Mouse (Mus musculus): Measurements from ENCODE around the gene Pnpla3. TPM values are rescaled to one million over a fixed set of nuclear protein-coding genes. Genes with fewer than 3 reads are reported as not detected.

Gene Pnpla3
- polyA plus RNA-seq, 1 experiment, result 35.3 TPM

DNA sequence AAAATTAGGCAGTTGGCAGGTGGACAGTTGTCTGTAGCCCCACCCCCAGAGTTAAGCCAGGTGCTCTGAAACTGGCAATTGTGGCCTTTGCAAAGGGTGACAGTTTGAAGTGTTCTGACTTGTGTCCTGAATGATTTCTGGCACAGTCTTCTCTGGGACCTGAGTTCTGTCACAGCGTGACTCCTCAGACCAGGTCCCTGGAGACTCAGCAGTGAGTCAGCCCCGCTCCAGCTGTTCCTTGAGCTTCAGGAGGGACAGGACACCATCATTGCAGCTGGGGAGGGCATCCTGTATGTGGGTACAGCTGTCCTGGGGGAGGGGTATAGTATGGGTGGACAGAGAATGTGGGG is 45.1 kb downstream of the Pnpla3 start:
- Histone ChIP-seq H3K27ac (ENCODE audit: control insufficient read depth, insufficient read depth, low read length) (no peak overlapping the region), H3K4me3 (ENCODE audit: control insufficient read depth, insufficient read depth, low read length) (no peak overlapping the region), H3K4me1 (replicated peaks; ENCODE audit: control insufficient read depth, insufficient read depth, low read length) (peaks cover 4% of the 10 kb centered on the region), H3K27me3 (ENCODE audit: control insufficient read depth, insufficient read depth, low read length) (no peaks in the 10 kb centered on the region), H3K36me3 (ENCODE audit: control insufficient read depth, insufficient read depth, low read length) (peaks cover 10% of the 10 kb centered on the region; the same call in 1 of the 2 replicates)
- no peak for DNase-seq
- TF ChIP-seq POLR2A (IDR thresholded peaks at IDR 0.05; ENCODE audit: control insufficient read depth, extremely low read depth, insufficient read depth, low read length, poor library complexity) (no peak), CTCF (IDR thresholded peaks at IDR 0.05; ENCODE audit: borderline replicate concordance, control insufficient read depth, extremely low read depth, insufficient read depth, low read length, poor library complexity) (no peak)
- 89% methylated on average over 2 of the region's 2 CpGs for whole genome bisulfite sequencing

DNA sequence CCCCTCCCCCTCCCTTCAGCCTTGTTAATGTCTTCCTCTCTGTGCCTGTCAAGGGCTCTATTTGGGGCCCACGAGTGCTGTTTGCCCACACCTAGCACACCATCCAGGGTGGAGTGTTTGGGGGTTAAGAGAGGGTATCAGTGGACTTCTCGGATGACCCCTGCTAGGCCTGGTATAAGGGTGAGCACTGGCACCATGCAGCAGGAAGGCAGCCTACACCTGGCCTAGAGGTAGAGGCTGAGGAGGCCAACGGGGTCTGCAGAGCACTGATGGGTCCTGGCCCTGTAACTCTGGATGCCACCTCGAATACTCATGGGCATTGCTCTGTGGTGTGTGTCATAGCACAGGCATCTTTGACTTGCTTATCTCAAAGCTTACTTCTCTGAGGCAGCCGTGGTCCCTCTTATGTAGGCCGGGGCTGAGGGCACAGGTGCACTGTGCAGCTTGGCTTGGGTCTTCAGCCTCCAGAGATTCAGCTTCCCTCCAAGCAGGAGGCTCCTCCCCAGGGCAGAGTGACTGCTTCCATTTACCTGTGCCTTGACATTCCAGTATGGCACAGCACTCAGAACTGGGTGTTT is 45.6 kb downstream of the Pnpla3 start:
- TF ChIP-seq CTCF (IDR thresholded peaks at IDR 0.05; ENCODE audit: borderline replicate concordance, control insufficient read depth, extremely low read depth, insufficient read depth, low read length, poor library complexity), result no peak
- TF ChIP-seq POLR2A (IDR thresholded peaks at IDR 0.05; ENCODE audit: control insufficient read depth, extremely low read depth, insufficient read depth, low read length, poor library complexity), result no peak
- Histone ChIP-seq H3K36me3 (ENCODE audit: control insufficient read depth, insufficient read depth, low read length) (peaks cover 10% of the 10 kb centered on the region; the same call in 1 of the 2 replicates), H3K27ac (ENCODE audit: control insufficient read depth, insufficient read depth, low read length) (no peak overlapping the region), H3K27me3 (ENCODE audit: control insufficient read depth, insufficient read depth, low read length) (no peaks in the 10 kb centered on the region), H3K4me1 (replicated peaks; ENCODE audit: control insufficient read depth, insufficient read depth, low read length) (peaks cover 4% of the 10 kb centered on the region), H3K4me3 (ENCODE audit: control insufficient read depth, insufficient read depth, low read length) (no peak overlapping the region)
- no peak for DNase-seq
- WGBS, result 64% methylated on average over 6 of the region's 6 CpGs

DNA sequence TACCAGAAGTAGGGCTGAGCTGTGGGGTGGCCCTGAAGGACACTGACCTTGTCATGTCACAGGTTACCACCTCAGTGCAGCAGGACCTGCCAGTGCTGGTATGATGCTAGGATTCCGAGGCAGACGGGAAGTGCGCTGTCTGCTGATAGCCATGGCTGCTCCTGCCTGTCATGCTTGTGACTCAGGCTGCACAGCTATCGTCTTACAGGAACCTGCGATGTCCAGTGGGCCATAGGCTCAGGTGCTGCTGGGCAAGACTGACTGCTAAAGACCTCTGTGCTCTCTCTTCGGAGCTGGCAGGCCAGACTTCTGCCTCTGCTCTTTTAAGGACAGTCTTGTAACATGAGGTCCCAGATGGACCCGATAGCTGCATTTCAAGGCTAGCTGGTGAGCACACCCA is 46.8 kb downstream of the Pnpla3 start:
- TF ChIP-seq POLR2A (IDR thresholded peaks at IDR 0.05; ENCODE audit: control insufficient read depth, extremely low read depth, insufficient read depth, low read length, poor library complexity), result no peak
- no peak for TF ChIP-seq CTCF (IDR thresholded peaks at IDR 0.05; ENCODE audit: borderline replicate concordance, control insufficient read depth, extremely low read depth, insufficient read depth, low read length, poor library complexity)
- Histone ChIP-seq H3K27me3 (ENCODE audit: control insufficient read depth, insufficient read depth, low read length) (no peaks in the 10 kb centered on the region), H3K4me3 (ENCODE audit: control insufficient read depth, insufficient read depth, low read length) (no peak overlapping the region), H3K4me1 (replicated peaks; ENCODE audit: control insufficient read depth, insufficient read depth, low read length) (peaks cover 2% of the 10 kb centered on the region; the same call in 1 of the 2 replicates), H3K36me3 (ENCODE audit: control insufficient read depth, insufficient read depth, low read length) (peaks cover 6% of the 10 kb centered on the region; the same call in 1 of the 2 replicates), H3K27ac (ENCODE audit: control insufficient read depth, insufficient read depth, low read length) (no peak overlapping the region)
- no peak for DNase-seq
- 97% methylated on average over 7 of the region's 7 CpGs for WGBS

GRCm38 (mm10) chr15:84215273-84215672 is 47.6 kb downstream of the Pnpla3 start:
- TF ChIP-seq POLR2A (IDR thresholded peaks at IDR 0.05; ENCODE audit: control insufficient read depth, extremely low read depth, insufficient read depth, low read length, poor library complexity), result no peak
- TF ChIP-seq CTCF (IDR thresholded peaks at IDR 0.05; ENCODE audit: borderline replicate concordance, control insufficient read depth, extremely low read depth, insufficient read depth, low read length, poor library complexity), result no peak
- 95% methylated on average over 2 of the region's 2 CpGs for WGBS
- no peak for DNase-seq
- peaks cover 2% of the 10 kb centered on the region; the same call in 1 of the 2 replicates for H3K4me1 ChIP-seq (replicated peaks; ENCODE audit: control insufficient read depth, insufficient read depth, low read length)
- no peak overlapping the region for H3K27ac ChIP-seq (ENCODE audit: control insufficient read depth, insufficient read depth, low read length)
- no peaks in the 10 kb centered on the region for H3K27me3 ChIP-seq (ENCODE audit: control insufficient read depth, insufficient read depth, low read length)
- peaks cover 6% of the 10 kb centered on the region; the same call in 1 of the 2 replicates for H3K36me3 ChIP-seq (ENCODE audit: control insufficient read depth, insufficient read depth, low read length)
- no peak overlapping the region for H3K4me3 ChIP-seq (ENCODE audit: control insufficient read depth, insufficient read depth, low read length)

GRCm38 (mm10) chr15:84216026-84216425 is 48.4 kb downstream of the Pnpla3 start:
- Histone ChIP-seq H3K27me3 (ENCODE audit: control insufficient read depth, insufficient read depth, low read length) (no peaks in the 10 kb centered on the region), H3K4me3 (ENCODE audit: control insufficient read depth, insufficient read depth, low read length) (no peak overlapping the region), H3K4me1 (replicated peaks; ENCODE audit: control insufficient read depth, insufficient read depth, low read length) (peaks cover 2% of the 10 kb centered on the region; the same call in 1 of the 2 replicates), H3K27ac (ENCODE audit: control insufficient read depth, insufficient read depth, low read length) (no peak overlapping the region), H3K36me3 (ENCODE audit: control insufficient read depth, insufficient read depth, low read length) (peaks cover 6% of the 10 kb centered on the region; the same call in 1 of the 2 replicates)
- DNase-seq, result no peak
- TF ChIP-seq POLR2A (IDR thresholded peaks at IDR 0.05; ENCODE audit: control insufficient read depth, extremely low read depth, insufficient read depth, low read length, poor library complexity) (no peak), CTCF (IDR thresholded peaks at IDR 0.05; ENCODE audit: borderline replicate concordance, control insufficient read depth, extremely low read depth, insufficient read depth, low read length, poor library complexity) (no peak)

DNA sequence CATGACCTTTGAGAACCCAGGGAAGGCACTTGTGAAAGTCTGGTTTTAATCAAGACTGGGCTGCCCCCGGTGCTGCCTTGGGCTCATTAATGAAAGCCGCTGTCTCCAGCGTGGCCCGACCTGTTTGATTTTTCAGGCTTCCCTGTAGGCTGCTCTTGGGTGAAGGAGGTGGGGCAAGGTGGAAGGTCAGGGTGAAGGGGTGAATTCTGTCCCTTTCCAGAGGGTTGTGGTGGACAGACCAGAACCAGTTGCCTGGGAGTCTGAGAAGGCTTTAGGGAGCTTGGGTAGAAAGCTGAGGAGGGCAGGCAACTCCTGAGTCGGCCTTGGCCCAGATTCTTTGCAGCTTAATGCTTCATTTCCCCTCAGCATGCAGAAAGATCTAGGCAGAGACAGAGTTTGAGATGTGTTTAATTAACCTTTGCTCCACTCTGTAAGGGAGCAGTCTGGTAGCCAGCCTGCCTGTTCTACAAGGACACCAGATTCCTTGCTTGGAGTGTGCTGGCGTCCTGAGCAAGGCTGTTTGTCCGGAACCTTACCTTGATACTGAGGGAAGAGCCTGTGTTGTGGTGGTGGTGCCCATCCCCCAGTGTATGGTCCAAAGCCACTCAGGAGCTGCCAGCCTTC is 48.9 kb downstream of the Pnpla3 start:
- Histone ChIP-seq H3K4me3 (ENCODE audit: control insufficient read depth, insufficient read depth, low read length) (no peak overlapping the region), H3K36me3 (ENCODE audit: control insufficient read depth, insufficient read depth, low read length) (peaks cover 6% of the 10 kb centered on the region; the same call in 1 of the 2 replicates), H3K4me1 (replicated peaks; ENCODE audit: control insufficient read depth, insufficient read depth, low read length) (peaks cover 2% of the 10 kb centered on the region; the same call in 1 of the 2 replicates), H3K27ac (ENCODE audit: control insufficient read depth, insufficient read depth, low read length) (no peak overlapping the region), H3K27me3 (ENCODE audit: control insufficient read depth, insufficient read depth, low read length) (no peaks in the 10 kb centered on the region)
- 86% methylated on average over 7 of the region's 7 CpGs for WGBS
- TF ChIP-seq CTCF (IDR thresholded peaks at IDR 0.05; ENCODE audit: borderline replicate concordance, control insufficient read depth, extremely low read depth, insufficient read depth, low read length, poor library complexity) (no peak), POLR2A (IDR thresholded peaks at IDR 0.05; ENCODE audit: control insufficient read depth, extremely low read depth, insufficient read depth, low read length, poor library complexity) (no peak)
- no peak for DNase-seq

All from thymus, adult 2 months (tissue).